Mouse (Mus musculus) fat pad, adult 2 months (tissue): ENCODE measurements around the gene Cdh8.

Experiments
- DNase-seq: peaks from one replicate; pipeline ENCODE4 v3.0.0-alpha.2; 2011; ENCODE audit warnings: low read depth, low spot score; ENCODE audit errors: extremely low read depth

The Cdh8 gene

GRCm38 (mm10) chr8:99415966-99416781, at the start of gene Cdh8:
Cdh8 (minus strand) TSS chr8:99416471.
- DNase-seq, result no peak

GRCm38 (mm10) chr8:99446506-99446905, 30.2 kb upstream of the Cdh8 start:
- DNase-seq, result no peak

- no peak for DNase-seq
Observed at GRCm38 (mm10) chr8:99425901-99426300, 9.6 kb upstream of the Cdh8 start.

GRCm38 (mm10) chr8:99421516-99421915, 5.2 kb upstream of the Cdh8 start:
- DNase-seq, result no peak

- no peak for DNase-seq
Observed at GRCm38 (mm10) chr8:99419726-99420125, 3.5 kb upstream of the Cdh8 start.

- DNase-seq, result no peak
Observed at GRCm38 (mm10) chr8:99417456-99417855, 1.2 kb upstream of the Cdh8 start.

GRCm38 (mm10) chr8:99415076-99415965, 950 bp downstream of the Cdh8 start:
- DNase-seq, result no peak

- DNase-seq, result no peak
Observed at GRCm38 (mm10) chr8:99414483-99414921, 1.8 kb downstream of the Cdh8 start.

- DNase-seq, result no peak
Observed at GRCm38 (mm10) chr8:99413877-99414482, 2.3 kb downstream of the Cdh8 start.

- no peak for DNase-seq
Observed at GRCm38 (mm10) chr8:99393908-99394307, 22.4 kb downstream of the Cdh8 start.

GRCm38 (mm10) chr8:99370104-99370503, 46.2 kb downstream of the Cdh8 start:
- no peak for DNase-seq

GRCm38 (mm10) chr8:99369166-99369565, 47.1 kb downstream of the Cdh8 start:
- no peak for DNase-seq

GRCm38 (mm10) chr8:99368449-99368848, 47.8 kb downstream of the Cdh8 start:
- DNase-seq, result no peak

GRCm38 (mm10) chr8:99353923-99354322, 62.3 kb downstream of the Cdh8 start:
- DNase-seq, result no peak

- DNase-seq, result no peak
Observed at GRCm38 (mm10) chr8:99353221-99353620, 63.0 kb downstream of the Cdh8 start.

- no peak for DNase-seq
Observed at GRCm38 (mm10) chr8:99349456-99349855, 66.8 kb downstream of the Cdh8 start.

GRCm38 (mm10) chr8:99348618-99349017, 67.7 kb downstream of the Cdh8 start:
- DNase-seq, result no peak

GRCm38 (mm10) chr8:99339310-99339709, 77.0 kb downstream of the Cdh8 start:
- DNase-seq, result no peak

GRCm38 (mm10) chr8:99327559-99327958, 88.7 kb downstream of the Cdh8 start:
- no peak for DNase-seq

GRCm38 (mm10) chr8:99314561-99314960, 101.7 kb downstream of the Cdh8 start:
- DNase-seq, result no peak

- no peak for DNase-seq
Observed at GRCm38 (mm10) chr8:99304184-99304583, 112.1 kb downstream of the Cdh8 start.
